Mouse (Mus musculus) lung, embryonic 15.5 days (tissue): ENCODE results near the gene Tpcn1. TPM values are rescaled to one million over a fixed set of nuclear protein-coding genes. Genes with fewer than 3 reads are reported as not detected.
"Not testable (repeated sequence)": the region's sequence is repeated elsewhere in the genome, so short reads cannot be mapped to it uniquely, and the experiment has no call there.

Source experiments
- ATAC-seq: fragments of 200-750 bp; cut with Nextera tagmentation; 2 replicates; pipeline ENCODE4 v1.8.0; 2017; ENCODE audit warnings: moderate number of reproducible peaks, borderline replicate concordance; ENCODE audit not compliant: low FRiP score, low TSS enrichment; ENCODE audit errors: extremely low read depth
- H3K27ac ChIP-seq: fragments of 300-500 bp; sonication (generic); 2 replicates; pipeline ENCODE4 v1.5.1; 2015; ENCODE audit warnings: moderate library complexity, mild to moderate bottlenecking, inconsistent platforms
- H3K27me3 ChIP-seq: fragments of 300-500 bp; sonication (generic); 2 replicates; pipeline ENCODE4 v1.6.1; 2015; ENCODE audit warnings: inconsistent platforms
- H3K36me3 ChIP-seq: fragments of 300-500 bp; sonication (generic); 2 replicates; pipeline ENCODE4 v1.6.1; 2015; ENCODE audit warnings: inconsistent platforms
- H3K4me1 ChIP-seq: fragments of 300-500 bp; sonication (generic); 2 replicates; pipeline ENCODE4 v1.6.1; 2015; ENCODE audit warnings: inconsistent platforms
- H3K4me2 ChIP-seq: fragments of 300-500 bp; sonication (generic); 2 replicates; pipeline ENCODE4 v1.6.1; 2015; ENCODE audit warnings: inconsistent platforms, mild to moderate bottlenecking, moderate library complexity
- H3K4me3 ChIP-seq: fragments of 300-500 bp; sonication (generic); 2 replicates; pipeline ENCODE4 v1.5.1; 2015; ENCODE audit warnings: mild to moderate bottlenecking, inconsistent platforms
- H3K9ac ChIP-seq: fragments of 300-500 bp; sonication (generic); 2 replicates; pipeline ENCODE4 v1.6.1; 2015; ENCODE audit warnings: inconsistent platforms
- H3K9me3 ChIP-seq: fragments of 300-500 bp; sonication (generic); 2 replicates; pipeline ENCODE4 v1.6.1; 2016; ENCODE audit warnings: inconsistent platforms
- WGBS: fragments of 180-500 bp; shearing (Covaris S2); methylation state at CpG from one replicate; pipeline ENCODE4 v1.1.7; 2015; 5-methylcytosine and 5-hydroxymethylcytosine counted together
- polyA plus RNA-seq: library from polyadenylated mRNA; unstranded; fragments of >200 nt; fragmentation: Nextera tagmentation; extraction: Ambion mirVana; gene quantifications from 2 replicates; pipeline ENCODE4 v1.2.1, GENCODE M21; 2015

Gene Tpcn1
- polyA plus RNA-seq, 1 experiment from 2014 or later, result 20.3 TPM

DNA sequence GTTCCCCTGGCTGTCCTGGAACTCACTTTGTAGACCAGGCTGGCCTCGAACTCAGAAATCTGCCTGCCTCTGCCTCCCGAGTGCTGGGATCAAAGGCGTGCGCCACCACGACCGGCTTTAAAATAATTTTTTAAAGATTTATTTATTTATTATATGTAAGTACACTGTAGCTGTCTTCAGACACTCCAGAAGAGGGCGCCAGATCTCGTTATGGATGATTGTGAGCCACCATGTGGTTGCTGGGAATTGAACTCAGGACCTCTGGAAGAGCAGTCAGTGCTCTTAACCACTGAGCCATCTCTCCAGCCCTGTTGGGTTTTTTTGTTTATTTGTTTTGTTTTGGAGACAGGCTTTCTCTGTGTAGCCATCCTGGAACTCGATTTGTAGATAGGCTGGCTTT, 87.9 kb downstream of the Tpcn1 start:
- not testable (repeated sequence) for H3K4me2 ChIP-seq, H3K27ac ChIP-seq, H3K9me3 ChIP-seq, ATAC-seq, H3K4me3 ChIP-seq, H3K27me3 ChIP-seq, H3K36me3 ChIP-seq, H3K9ac ChIP-seq
- peaks cover 19% of the 10 kb centered on the region for H3K4me1 ChIP-seq
- WGBS, result 83% methylated on average over 9 of the region's 9 CpGs

DNA sequence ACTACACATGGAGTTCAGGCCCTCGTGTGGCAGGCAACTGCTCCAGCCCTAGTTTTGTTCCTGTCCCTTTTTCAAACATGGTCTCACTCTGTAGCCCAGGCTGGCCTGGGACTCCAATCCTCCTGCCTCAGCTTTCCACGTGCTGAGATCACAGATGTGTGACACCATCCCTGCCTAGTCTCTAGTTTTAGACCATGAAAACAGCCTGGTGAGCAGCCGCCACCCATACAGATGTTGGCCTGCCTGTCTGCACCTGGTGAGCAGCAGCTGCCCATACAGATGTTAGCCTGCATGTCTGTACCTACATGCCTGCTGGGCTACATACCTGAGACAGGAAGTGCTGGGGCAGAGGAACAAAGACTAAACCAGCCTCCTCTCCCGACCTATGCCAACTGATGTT, 89.3 kb downstream of the Tpcn1 start:
- Histone ChIP-seq H3K9me3 (no peaks in the 10 kb centered on the region), H3K27me3 (no peaks in the 10 kb centered on the region), H3K9ac (no peak overlapping the region), H3K36me3 (no peaks in the 10 kb centered on the region), H3K4me2 (no peak overlapping the region), H3K4me1 (peaks cover 17% of the 10 kb centered on the region), H3K4me3 (no peak overlapping the region), H3K27ac (no peak overlapping the region)
- WGBS, result 78% methylated on average over 4 of the region's 4 CpGs
- ATAC-seq, result no peak

DNA sequence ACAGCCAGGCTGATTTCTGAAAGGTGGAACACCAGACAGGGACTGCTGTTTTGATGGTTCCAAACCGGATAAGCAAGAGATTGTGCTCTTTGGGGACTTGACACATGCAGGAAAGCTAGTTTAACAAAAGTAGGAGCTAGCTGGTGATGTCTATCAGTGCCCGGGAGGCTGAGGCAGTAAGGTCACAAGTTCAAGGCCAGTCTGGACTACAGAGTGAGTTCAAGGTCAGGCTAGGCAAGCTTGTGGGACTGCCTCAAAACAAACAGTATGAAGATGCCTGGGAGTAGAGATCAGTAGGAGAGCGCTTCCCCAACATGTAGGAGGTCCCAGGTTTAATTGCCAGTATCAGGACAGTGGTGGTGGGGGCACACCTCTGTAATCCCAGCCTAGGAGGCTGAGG, 91.4 kb downstream of the Tpcn1 start:
- Histone ChIP-seq H3K9ac (no peak overlapping the region), H3K36me3 (0 out of 2 replicates have a peak, but pooled peaks cover 6% of the 10 kb centered on the region), H3K4me2 (no peak overlapping the region), H3K4me3 (no peak overlapping the region), H3K27me3 (no peaks in the 10 kb centered on the region), H3K9me3 (no peaks in the 10 kb centered on the region), H3K4me1 (peaks cover 6% of the 10 kb centered on the region), H3K27ac (no peak overlapping the region)
- WGBS, result 88% methylated on average over 3 of the region's 3 CpGs
- no peak for ATAC-seq

DNA sequence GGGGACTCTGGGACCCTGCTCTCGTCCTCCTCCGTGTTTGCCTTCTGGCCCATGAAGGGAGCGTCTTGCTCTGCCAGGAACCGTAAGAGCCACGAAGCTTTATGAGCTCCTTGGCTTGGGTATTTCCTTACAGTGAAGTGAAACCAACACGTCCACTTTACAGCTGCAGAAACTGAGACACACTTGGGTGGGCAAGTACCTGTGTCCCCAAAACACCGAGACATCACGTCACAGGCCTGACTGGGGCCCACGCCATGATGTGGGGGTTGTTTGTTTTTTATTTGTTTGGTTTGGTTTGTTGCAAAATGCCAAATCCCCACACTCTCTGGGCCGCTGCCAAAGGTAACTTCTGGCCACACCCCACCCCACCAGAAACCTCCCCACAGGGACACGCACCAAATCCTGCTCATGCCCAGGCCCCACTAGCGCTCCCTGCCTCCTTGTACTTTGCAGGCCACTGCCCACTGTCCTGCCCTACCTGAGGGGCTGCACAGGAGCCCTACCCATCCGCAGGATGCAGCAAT, 92.7 kb downstream of the Tpcn1 start:
- H3K9me3 ChIP-seq, result no peaks in the 10 kb centered on the region
- H3K4me1 ChIP-seq, result no peaks in the 10 kb centered on the region
- no peaks in the 10 kb centered on the region for H3K27me3 ChIP-seq
- H3K4me2 ChIP-seq, result no peak overlapping the region
- no peak for ATAC-seq
- no peak overlapping the region for H3K4me3 ChIP-seq
- 0 out of 2 replicates have a peak, but pooled peaks cover 6% of the 10 kb centered on the region for H3K36me3 ChIP-seq
- H3K27ac ChIP-seq, result no peak overlapping the region
- H3K9ac ChIP-seq, result no peak overlapping the region
- 88% methylated on average over 13 of the region's 13 CpGs for WGBS

DNA sequence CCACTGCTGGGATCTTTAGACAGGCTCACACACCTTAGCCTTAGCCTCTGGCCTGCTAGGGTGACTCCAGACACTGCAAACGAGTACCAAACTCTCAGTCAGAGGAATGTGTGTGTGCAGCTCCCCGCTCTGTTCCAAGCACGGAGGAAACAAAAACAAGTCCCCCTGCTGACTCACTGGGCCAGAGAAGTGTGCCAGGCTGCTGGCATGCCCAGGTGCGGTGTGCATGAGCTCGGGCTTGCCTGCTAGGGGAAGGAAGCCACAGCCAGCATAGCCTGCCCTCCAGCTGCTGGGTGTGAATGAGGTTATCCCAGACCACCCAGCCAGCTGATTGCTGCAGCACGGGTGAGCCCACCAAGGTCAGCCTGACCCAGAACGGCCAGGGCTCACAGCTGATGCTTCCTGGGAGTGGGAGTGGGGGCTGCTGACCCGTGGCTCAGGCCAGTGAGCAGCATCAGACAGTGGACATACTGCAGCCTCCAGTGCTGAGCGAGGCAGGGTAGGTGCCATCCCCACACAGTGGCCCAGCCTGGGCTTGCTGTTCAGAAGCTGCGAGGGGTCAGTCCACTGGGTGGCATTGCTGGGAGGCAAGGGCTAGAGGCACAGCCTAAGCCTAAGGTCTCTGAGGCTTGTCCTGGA, 93.3 kb downstream of the Tpcn1 start:
- Histone ChIP-seq H3K27ac (no peak overlapping the region), H3K36me3 (0 out of 2 replicates have a peak, but pooled peaks cover 6% of the 10 kb centered on the region), H3K4me1 (no peaks in the 10 kb centered on the region), H3K27me3 (no peaks in the 10 kb centered on the region), H3K4me2 (no peak overlapping the region), H3K9me3 (no peaks in the 10 kb centered on the region), H3K4me3 (no peak overlapping the region), H3K9ac (no peak overlapping the region)
- 69% methylated on average over 10 of the region's 10 CpGs for WGBS
- no peak for ATAC-seq

DNA sequence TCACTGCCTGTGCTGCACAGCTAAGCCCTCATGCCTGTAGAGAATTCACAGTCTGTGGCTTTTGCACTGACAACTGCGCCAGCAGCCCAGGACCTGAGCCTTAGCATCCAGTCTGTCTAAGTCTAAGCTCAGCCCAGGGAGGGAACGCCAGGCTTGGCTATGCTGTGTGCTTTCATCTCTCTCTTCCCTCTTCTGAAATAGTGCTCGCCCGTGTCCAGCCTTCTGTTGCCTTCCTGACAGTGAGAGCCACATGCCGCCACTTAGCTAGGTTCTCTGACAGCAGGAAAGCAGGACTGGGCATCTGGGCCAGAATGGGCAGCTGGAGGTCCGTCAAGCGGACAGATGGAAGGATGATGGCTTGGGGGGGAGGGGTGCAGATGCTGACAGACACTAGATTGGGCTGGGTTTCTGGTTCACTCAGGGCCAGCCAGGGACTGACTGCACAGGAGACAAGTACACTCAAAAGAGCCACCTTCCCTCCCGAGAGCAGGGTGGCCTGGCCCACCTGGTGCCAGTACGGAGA, 94.5 kb downstream of the Tpcn1 start:
- Histone ChIP-seq H3K4me2 (no peak overlapping the region), H3K4me3 (no peak overlapping the region), H3K27ac (no peak overlapping the region), H3K27me3 (no peaks in the 10 kb centered on the region), H3K36me3 (0 out of 2 replicates have a peak, but pooled peaks cover 6% of the 10 kb centered on the region), H3K4me1 (no peaks in the 10 kb centered on the region), H3K9ac (no peak overlapping the region), H3K9me3 (no peaks in the 10 kb centered on the region)
- ATAC-seq, result no peak
- 88% methylated on average over 9 of the region's 9 CpGs for WGBS

DNA sequence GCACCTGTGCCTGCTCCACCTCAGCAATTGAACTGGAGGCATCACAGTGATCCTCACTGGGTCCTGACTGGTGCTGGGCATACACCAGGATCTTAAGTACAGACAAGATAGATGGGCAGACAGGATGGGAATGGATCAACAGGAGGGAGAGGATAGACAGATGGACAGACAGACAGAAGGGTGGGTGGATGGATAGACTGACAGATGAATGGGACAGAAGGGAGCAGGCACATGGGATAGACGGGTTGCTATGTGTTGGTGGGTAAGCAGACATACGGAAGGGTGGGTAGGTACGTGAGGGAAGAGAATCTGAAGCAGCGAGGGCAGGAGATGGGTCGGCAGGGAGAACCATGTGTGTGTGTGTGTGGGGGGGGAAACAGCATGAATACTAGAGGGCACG, 95.0 kb downstream of the Tpcn1 start:
- no peak overlapping the region for H3K9ac ChIP-seq
- 87% methylated on average over 6 of the region's 6 CpGs for WGBS
- H3K36me3 ChIP-seq, result 0 out of 2 replicates have a peak, but pooled peaks cover 8% of the 10 kb centered on the region
- no peaks in the 10 kb centered on the region for H3K27me3 ChIP-seq
- no peaks in the 10 kb centered on the region for H3K4me1 ChIP-seq
- H3K9me3 ChIP-seq, result no peaks in the 10 kb centered on the region
- no peak overlapping the region for H3K4me3 ChIP-seq
- H3K4me2 ChIP-seq, result no peak overlapping the region
- no peak for ATAC-seq
- no peak overlapping the region for H3K27ac ChIP-seq

DNA sequence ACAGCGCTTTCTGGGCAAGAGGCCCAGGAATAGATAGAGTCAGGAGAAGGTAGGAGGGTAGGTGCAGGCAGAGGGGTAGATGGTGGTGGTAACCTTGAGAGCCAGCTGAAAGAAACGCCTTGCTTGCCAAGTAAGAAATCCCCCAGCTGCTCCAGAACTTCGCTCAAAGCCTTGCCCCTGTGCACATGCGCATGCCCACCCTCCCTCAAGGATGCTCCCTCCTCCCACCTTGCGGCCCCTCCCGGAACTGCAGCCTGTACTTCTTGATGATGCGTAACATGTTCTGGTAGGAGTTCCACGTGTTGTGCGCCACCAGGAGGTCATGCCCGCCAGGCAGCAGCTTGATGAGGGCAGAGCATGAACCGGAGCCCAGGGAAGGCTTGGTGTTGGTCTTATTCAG, 96.0 kb downstream of the Tpcn1 start:
- Histone ChIP-seq H3K36me3 (0 out of 2 replicates have a peak, but pooled peaks cover 11% of the 10 kb centered on the region), H3K4me3 (no peak overlapping the region)
- 64% methylated on average over 11 of the region's 11 CpGs for WGBS

DNA sequence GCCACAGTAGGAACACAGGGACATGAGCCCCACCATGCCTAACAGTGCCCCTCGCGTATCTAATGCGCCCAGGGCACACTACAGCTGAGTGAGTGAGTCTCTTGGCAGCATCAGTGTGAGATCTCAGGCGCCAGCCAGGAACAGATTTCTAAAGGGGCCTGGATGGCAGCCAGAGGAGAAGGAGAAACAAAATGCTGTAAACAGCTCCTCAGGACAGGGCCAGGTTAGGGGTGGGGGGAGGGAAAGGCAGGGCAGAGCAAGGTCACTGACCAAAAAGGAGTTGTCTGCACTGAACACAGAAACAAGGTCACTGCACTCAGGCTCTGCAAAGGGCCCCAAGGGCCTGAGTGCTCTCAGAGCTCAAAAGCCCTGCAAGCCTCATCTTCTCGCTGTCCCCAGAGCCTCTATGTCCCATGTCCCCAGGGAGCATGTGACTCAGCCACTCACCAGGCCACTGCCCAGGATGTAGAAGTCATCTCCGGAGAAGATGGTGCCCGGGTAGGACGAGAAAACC, 97.7 kb downstream of the Tpcn1 start:
- Histone ChIP-seq H3K4me1 (no peaks in the 10 kb centered on the region), H3K27me3 (no peaks in the 10 kb centered on the region), H3K36me3 (peaks cover 22% of the 10 kb centered on the region; the same call in 1 of the 2 replicates), H3K27ac (no peak overlapping the region), H3K4me2 (no peak overlapping the region), H3K9me3 (no peaks in the 10 kb centered on the region), H3K9ac (no peak overlapping the region), H3K4me3 (no peak overlapping the region)
- WGBS, result 72% methylated on average over 8 of the region's 8 CpGs
- ATAC-seq, result no peak

More for the DNA sequence above, 96.0 kb downstream of the Tpcn1 start:
- Histone ChIP-seq H3K27ac (no peak overlapping the region), H3K4me1 (no peaks in the 10 kb centered on the region), H3K4me2 (no peak overlapping the region), H3K27me3 (no peaks in the 10 kb centered on the region), H3K9me3 (no peaks in the 10 kb centered on the region), H3K9ac (no peak overlapping the region)
- ATAC-seq, result no peak

DNA sequence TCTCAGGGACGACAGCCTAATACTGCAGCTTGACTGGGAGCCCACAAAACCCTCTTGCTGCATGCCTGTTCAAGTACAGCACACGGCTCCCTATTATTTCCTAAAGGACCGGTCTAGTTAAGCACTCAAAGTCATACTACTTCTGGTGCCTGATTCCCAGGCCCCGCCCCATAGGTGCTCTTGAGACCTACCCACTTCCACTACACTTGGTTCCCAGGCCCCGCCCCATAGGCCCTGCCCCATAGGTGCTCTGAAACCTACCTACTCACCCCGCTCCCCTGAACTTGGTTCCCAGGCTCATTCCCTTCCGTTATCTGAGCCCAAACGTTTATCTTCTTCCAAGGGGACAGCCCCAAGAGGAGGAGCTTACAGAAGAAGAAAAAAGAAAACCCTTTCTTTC, 100.6 kb downstream of the Tpcn1 start:
- H3K36me3 ChIP-seq, result peaks cover 25% of the 10 kb centered on the region; the same call in 1 of the 2 replicates
- 68% methylated on average over 8 of the region's 8 CpGs for WGBS
- no peak overlapping the region for H3K4me3 ChIP-seq
- no peak for ATAC-seq
- no peaks in the 10 kb centered on the region for H3K27me3 ChIP-seq
- no peaks in the 10 kb centered on the region for H3K4me1 ChIP-seq
- no peaks in the 10 kb centered on the region for H3K9me3 ChIP-seq
- no peak overlapping the region for H3K27ac ChIP-seq
- H3K4me2 ChIP-seq, result no peak overlapping the region
- H3K9ac ChIP-seq, result no peak overlapping the region
